Mouse (Mus musculus): ENCODE data around the gene Sh2d1b2.
A peak's percentile ranks its signal among the peaks of the same experiment; 100 is the strongest.
"Not testable (repeated sequence)": the region's sequence is repeated elsewhere in the genome, so short reads cannot be mapped to it uniquely, and the experiment has no call there.

Sh2d1b2 gene

GRCm38 (mm10) chr1:170232688-170233087 lies at the start of gene Sh2d1b2:
TSS of gene Sh2d1b2 (plus strand) at chr1:170232749.
- not testable (repeated sequence) for DNase-seq (ENCODE audit: extremely low read depth, low read depth, low spot score)

DNA sequence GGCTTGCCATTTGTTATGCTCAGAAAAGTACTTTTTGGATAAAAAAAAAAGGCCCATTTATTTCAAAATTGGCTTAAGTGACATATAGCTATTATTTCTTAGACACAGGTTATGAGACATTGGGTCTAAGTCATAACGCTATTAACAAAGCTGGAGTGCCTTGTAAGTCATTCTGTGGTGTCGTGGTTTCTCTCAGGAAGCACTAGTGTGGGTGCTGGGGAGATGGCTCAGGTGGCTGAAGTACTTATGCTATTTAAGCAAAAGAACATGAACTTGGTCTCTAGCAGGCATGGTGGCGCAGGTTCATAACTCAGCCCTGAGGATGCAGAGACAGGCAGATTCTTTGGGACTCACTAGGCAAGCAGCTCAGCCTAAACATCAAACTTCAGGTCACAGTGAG lies 47.4 kb upstream of the Sh2d1b2 start:
- no peak for DNase-seq (ENCODE audit: extremely low read depth, low read depth, low spot score)

GRCm38 (mm10) chr1:170186531-170186930 lies 46.0 kb upstream of the Sh2d1b2 start:
- DNase-seq (ENCODE audit: extremely low read depth, low read depth, low spot score), result no peak

- peak; percentile 49 for DNase-seq (ENCODE audit: extremely low read depth, low read depth, low spot score)
These were observed 43.9 kb upstream of the Sh2d1b2 start for GRCm38 (mm10) chr1:170188601-170189000.

DNA sequence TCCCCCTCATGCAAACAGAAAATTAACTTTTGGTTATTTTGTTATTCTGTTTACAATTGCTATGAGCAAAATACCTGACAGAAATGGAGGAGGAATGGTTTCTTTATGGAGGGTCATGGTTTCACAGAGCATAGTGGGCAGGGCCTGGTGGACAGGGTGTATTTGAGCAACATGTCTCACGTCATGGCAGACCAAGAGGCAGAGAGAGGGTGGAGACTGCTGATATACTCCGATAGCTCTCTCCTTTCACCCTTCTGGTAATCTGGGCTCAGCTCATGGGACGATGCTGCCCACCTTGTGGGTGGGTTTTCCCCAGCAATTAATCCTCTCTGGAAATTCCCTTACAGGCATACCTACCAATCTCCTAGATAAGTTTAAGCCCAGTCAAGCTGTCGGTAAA lies 42.3 kb upstream of the Sh2d1b2 start:
- no peak for DNase-seq (ENCODE audit: extremely low read depth, low read depth, low spot score)

DNA sequence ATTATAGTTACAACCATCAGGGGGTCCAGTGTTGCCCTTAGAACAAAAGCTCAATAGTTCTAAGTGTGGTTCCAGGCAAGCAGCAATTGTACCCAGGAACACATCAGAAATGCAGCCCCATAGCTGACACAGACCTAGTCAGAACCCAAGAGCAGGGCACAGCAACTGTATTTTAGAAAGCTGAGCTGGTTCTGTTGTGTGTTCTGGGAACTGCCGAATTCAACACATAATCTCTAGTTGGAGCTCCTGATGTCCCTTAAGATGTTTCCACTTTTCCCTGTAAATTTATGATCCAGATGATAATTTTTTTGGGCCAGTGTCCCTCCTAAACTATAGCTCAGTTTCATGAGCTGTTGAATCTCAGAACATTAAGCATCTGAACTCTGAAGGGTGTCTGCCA lies 40.6 kb upstream of the Sh2d1b2 start:
- DNase-seq (ENCODE audit: extremely low read depth, low read depth, low spot score), result no peak

- DNase-seq (ENCODE audit: extremely low read depth, low read depth, low spot score), result no peak
These were observed 36.3 kb upstream of the Sh2d1b2 start for GRCm38 (mm10) chr1:170196211-170196610.

GRCm38 (mm10) chr1:170200379-170200778 lies 32.2 kb upstream of the Sh2d1b2 start:
- no peak for DNase-seq (ENCODE audit: extremely low read depth, low read depth, low spot score)

DNA sequence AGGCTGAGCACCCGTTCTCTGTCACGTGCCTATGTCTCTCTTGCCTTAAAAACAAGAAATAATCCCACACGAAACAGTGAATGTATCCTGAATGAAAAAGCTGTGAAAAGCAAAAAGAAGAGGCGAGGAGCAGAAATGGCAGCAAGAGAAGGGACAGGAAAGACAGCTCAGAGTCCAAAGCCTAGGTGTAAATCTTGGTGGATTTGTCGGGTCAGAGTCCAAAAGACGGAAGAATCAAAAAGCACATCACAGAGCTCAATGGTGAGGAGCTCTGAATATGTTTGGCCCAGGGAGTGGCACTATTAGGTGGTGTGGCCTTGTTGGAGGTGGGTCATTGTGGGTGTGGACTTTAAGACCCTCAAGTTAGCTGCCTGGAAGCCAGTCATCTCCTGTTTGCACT lies 26.2 kb upstream of the Sh2d1b2 start:
- no peak for DNase-seq (ENCODE audit: extremely low read depth, low read depth, low spot score)

GRCm38 (mm10) chr1:170213181-170213879 lies 19.2 kb upstream of the Sh2d1b2 start:
- DNase-seq (ENCODE audit: extremely low read depth, low read depth, low spot score), result no peak

- DNase-seq (ENCODE audit: extremely low read depth, low read depth, low spot score), result no peak
These were observed 18.2 kb upstream of the Sh2d1b2 start for GRCm38 (mm10) chr1:170214383-170214756.

DNA sequence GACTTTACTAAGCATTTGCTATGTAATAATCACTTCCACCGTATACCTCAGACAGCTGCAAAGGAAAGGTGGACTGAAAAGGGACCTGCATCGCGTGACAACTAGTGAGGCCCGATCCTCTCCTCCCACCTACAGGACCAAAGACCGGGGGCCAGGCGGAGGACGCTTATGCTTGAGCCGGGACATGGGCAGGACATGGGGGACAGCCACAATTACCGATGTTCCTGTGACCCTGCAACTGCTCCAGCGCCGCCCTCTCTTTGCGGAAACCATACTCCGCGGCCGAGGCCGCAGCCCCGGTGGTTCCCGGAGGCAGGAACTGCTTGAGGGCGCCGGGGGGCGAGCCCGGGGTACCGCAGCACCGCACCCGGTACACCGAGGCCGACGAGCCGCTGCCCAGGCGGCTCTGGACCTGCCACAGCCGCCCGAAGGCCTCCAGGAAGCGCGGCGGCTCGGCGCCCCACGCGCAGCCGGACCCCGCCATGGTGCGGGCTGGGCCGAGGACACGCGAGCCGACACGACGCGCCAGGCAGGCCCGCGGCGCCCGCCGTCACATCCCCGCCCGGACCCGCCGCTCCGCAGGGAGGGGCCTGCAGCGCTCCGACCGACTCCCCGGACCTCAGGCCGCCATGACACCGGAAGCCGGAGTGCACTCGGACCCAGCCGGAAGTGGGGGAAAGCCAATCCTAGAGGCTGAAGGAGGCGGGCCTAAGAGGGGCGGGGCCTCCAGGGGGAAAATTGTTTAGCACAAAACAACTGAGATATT lies 17.6 kb upstream of the Sh2d1b2 start, which contains the start of gene Uhmk1:
TSS of gene Uhmk1 (minus strand) at position 641 of the 766 bp plus-strand sequence.
- DNase-seq (ENCODE audit: extremely low read depth, low read depth, low spot score), result no peak

GRCm38 (mm10) chr1:170215590-170215989 lies 17.0 kb upstream of the Sh2d1b2 start:
- DNase-seq (ENCODE audit: extremely low read depth, low read depth, low spot score), result no peak

DNA sequence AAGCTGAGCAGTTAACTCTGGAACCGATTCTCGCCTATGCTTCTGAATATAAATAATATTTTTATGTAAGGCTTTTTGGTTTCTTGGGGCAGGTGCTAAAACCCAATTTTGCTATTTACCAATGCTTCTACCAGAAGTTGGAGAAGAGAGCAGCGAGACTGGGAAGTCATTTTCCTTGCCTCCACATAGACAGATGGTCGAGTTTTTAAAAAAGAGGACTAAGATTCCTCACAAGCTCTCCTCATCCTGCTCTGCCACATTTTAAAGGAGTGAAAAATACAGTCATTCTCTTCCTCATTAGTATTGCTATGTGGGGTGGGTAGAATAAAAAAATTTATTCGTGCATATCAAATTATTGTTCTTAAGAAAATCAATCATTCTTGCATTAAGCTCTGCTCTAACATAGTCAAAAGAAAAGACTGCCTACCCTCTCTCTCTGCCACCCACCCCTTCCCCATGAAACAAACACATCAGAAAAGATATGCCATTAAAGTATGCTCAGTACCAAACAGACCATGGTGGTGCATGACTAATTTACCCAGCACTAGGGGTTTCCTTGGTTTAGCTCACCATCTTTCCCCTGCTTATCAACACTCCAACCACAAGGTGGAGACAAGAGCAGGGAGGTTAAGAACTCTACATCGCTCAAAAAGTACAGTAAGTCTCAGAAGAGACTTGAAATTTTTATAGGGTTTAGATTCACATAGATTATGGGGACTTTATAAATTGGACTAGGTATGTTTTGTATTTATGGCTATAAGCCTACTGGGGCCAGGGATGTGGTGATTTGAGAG lies 14.3 kb upstream of the Sh2d1b2 start:
- no peak for DNase-seq (ENCODE audit: extremely low read depth, low read depth, low spot score)

DNA sequence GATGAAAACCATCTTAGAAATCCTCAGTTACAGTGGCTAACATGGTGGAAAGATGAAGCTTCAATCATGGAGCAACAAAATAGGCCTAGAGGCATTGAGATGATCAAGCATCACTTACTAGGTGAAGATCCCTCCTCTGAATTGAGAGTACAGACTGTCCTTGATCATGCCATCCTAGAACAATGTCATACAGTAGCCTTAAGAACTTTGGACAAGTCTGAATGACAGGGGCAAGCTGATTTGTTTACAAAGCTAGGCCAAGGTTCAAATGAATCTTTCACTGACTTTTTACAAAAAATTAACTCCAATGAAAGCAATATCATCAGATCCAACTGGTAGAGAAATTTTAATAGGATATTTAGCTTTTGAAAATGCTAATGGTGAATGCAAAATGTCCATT lies 12.2 kb upstream of the Sh2d1b2 start:
- DNase-seq (ENCODE audit: extremely low read depth, low read depth, low spot score), result no peak

GRCm38 (mm10) chr1:170223276-170223675 lies 9.3 kb upstream of the Sh2d1b2 start:
- DNase-seq (ENCODE audit: extremely low read depth, low read depth, low spot score), result no peak

GRCm38 (mm10) chr1:170245016-170245415 lies 12.5 kb downstream of the Sh2d1b2 start:
- no peak for DNase-seq (ENCODE audit: extremely low read depth, low read depth, low spot score)

GRCm38 (mm10) chr1:170254893-170255559 lies 22.5 kb downstream of the Sh2d1b2 start:
- DNase-seq (ENCODE audit: extremely low read depth, low read depth, low spot score), result no peak

DNA sequence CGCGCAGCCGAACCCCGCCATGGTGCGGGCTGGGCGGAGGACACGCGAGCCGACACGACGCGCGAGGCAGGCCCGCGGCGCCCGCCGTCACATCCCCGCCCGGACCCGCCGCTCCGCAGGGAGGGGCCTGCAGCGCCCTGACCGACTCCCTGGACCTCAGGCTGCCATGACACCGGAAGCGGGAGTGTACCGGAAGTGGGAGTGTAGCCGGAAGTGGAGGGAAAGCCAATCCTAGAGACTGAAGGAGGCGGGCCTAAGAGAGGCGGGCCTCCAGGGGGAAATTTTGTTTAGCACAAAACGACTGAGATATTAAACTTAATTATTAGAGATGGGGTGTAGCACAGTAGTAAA lies 23.0 kb downstream of the Sh2d1b2 start:
- peak; percentile 4 for DNase-seq (ENCODE audit: extremely low read depth, low read depth, low spot score)

DNA sequence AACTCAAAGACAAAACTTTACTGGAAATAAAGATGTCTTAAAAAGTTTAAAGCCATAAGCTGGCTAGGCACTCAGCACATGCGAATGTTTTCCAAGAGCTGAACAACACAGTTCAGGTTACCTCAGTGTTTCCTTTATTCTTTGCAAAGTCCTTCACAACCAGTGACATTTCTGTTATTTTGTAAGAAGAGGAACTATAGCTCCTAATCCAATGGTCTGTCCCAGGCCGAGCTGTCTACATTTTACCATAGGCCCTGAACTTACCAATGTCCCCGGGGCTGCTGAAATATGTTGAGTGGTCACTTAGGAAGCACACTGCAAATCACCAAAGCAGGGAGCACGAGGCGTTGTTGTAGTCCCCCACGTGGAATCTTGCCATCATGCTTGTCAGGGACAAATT lies 37.7 kb downstream of the Sh2d1b2 start:
- no peak for DNase-seq (ENCODE audit: extremely low read depth, low read depth, low spot score)

GRCm38 (mm10) chr1:170270696-170271095 lies 38.1 kb downstream of the Sh2d1b2 start:
- DNase-seq (ENCODE audit: extremely low read depth, low read depth, low spot score), result no peak
